Mouse (Mus musculus) heart, postnatal 10 days (tissue): ENCODE results near the gene Cmah. TPM values are rescaled to one million over a fixed set of nuclear protein-coding genes. Genes with fewer than 3 reads are reported as not detected.

Experiments used
- DNase-seq, 2 experiments: peaks; one replicate each; pipeline ENCODE4 v3.0.0; 2021
- intact Hi-C: fragments of 180-260 bp; cut with DNase I; formaldehyde crosslinking; loops from one replicate; pipeline ENCODE4 v1.15.1; 2025
- total RNA-seq, 2 experiments: library from RNA; stranded (reverse); gene quantifications; 2 replicates each; pipeline ENCODE4 v1.2.3; 2021

Cmah gene
- total RNA-seq, 2 experiments from 2014 or later: 2.0 to 2.3 TPM

- intact Hi-C loops: loop anchor here (10.0 kb wide), 1 partner anchor 131 kb away; no protein-coding TSS in a partner anchor
- no peak for DNase-seq
Observed at GRCm38 (mm10) chr13:24466027-24466426, 138.8 kb downstream of the Cmah start.

GRCm38 (mm10) chr13:24467806-24468205 lies 140.6 kb downstream of the Cmah start:
- no peak for DNase-seq
- intact Hi-C loops: loop anchor here (10.0 kb wide), 1 partner anchor 133 kb away; no protein-coding TSS in a partner anchor

DNA sequence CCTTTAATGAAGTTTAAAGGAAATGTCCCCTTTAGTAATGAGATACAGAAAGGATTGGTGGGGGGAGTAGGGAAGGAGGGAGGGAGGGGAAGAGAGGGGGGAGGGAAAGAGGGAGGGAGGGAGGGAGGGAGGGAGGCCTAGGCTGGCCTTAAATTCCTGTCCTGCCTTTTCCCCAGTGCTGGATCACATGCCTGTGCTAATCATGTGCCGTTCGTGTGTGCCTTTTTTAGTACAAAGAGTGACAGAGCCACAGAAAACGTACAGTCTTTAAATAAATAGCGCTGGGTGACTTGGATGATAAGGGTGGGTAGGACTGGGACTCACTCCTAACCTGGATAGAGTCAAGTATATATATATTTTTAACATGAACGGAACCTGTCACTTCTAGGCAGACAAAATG lies 150.4 kb downstream of the Cmah start:
- intact Hi-C loops: no loop called here
- DNase-seq: peak in 1 of 2 experiments; percentile 42

GRCm38 (mm10) chr13:24479516-24479915 lies 152.3 kb downstream of the Cmah start:
- DNase-seq: no peak
- intact Hi-C loops: no loop called here

GRCm38 (mm10) chr13:24480824-24481223 lies 153.6 kb downstream of the Cmah start:
- intact Hi-C loops: loop anchor here (5.0 kb wide), 2 partner anchors 296 to 441 kb away; no protein-coding TSS in a partner anchor
- DNase-seq: no peak

GRCm38 (mm10) chr13:24481615-24482295 lies 154.6 kb downstream of the Cmah start:
- intact Hi-C loops: loop anchor here (1.0 to 5.0 kb wide), 4 partner anchors 206 to 441 kb away; no protein-coding TSS in a partner anchor
- peak; percentile 76 to 78 for DNase-seq

GRCm38 (mm10) chr13:24483691-24484090 lies 156.5 kb downstream of the Cmah start:
- DNase-seq: no peak
- intact Hi-C loops: loop anchor here (5.0 kb wide), 2 partner anchors 294 to 439 kb away; no protein-coding TSS in a partner anchor

DNA sequence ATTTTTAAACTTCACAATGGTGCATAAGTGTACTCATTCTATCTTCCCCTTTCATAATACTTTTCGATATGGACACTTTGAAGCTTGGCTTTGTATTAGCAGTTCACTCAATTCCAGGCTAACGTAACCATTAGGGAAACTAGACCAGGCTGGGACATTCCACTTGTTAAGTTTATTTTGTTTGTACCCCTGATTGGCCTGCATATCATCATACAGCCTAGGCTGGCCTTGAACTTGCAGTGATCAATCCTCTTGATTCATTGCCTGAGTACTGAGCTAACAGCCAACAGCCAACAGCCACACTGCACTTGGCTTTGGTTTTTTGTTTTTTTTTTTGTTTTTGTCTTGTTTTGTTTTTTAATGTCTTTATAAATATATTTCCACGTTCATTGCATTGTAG lies 157.6 kb downstream of the Cmah start:
- no peak for DNase-seq
- intact Hi-C loops: loop anchor here (5.0 kb wide), 2 partner anchors 292 to 437 kb away; no protein-coding TSS in a partner anchor

GRCm38 (mm10) chr13:24485964-24486363 lies 158.8 kb downstream of the Cmah start:
- intact Hi-C loops: no loop called here
- DNase-seq: no peak

- intact Hi-C loops: no loop called here
Observed at GRCm38 (mm10) chr13:24486403-24486802, 159.2 kb downstream of the Cmah start.

DNA sequence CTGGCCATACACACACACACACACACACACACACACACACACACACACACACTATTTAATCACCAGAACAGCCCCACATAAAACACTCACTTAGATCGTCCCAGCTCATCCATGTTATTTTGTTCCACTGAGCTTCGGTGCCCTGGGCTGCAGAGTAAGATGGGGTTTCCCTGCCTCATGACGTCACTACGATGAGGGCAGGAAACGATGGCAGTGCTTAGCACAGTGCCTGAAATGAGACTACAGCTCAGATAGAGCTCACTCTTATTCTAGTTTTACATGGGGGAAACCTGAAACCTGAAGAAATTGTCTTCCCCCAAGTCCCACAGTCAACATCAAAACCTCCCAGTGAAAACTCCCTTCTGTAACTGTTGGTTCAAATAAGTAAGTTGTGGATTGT lies 159.9 kb downstream of the Cmah start:
- intact Hi-C loops: no loop called here
- DNase-seq: no peak

More at GRCm38 (mm10) chr13:24486403-24486802, 159.2 kb downstream of the Cmah start:
- no peak for DNase-seq

DNA sequence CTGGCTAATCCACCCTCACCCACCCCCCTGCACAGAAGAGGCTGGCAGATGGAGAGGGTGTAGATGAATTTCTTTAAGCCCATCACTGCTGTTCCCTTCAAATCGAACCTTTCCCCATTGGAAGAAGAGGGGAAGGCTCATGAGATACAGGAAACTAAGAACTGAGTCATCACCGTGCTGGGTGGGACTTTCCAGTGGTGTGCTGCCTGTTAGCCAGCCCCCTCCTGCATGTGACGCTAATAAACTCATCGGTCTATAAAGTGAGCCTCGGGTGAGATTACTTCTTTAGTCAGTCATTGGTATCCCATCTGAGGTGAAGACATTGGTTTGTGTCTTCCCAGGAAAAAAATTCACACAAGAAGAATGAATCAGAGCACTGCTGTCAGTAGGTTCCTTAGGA lies 160.3 kb downstream of the Cmah start:
- DNase-seq: no peak
- intact Hi-C loops: no loop called here

DNA sequence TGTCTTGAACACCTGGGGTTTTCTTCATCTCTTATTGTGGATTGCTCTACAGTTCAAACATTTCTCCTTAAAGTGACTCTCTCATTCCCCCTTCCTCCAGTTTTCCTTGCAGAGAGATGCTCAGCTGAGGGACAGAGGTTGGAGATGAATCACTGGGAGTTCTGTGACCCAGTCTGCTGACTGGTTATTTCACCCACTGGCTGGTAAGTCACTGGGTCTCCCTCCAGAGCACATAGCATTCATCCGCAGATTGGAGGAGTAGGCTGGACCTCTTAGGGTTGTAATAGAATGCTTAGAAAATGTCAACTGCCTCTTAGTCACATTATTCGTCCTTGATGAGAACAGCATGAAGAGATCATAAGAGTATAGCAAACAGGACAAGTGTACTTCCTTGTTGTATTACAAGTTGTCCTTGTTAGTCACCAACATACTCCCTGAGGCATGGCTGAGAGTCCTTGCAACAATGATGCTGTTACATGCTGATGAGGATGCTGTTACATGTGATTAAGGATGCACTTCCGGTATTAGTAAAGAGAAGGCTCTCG lies 161.4 kb downstream of the Cmah start:
- intact Hi-C loops: no loop called here
- no peak for DNase-seq

DNA sequence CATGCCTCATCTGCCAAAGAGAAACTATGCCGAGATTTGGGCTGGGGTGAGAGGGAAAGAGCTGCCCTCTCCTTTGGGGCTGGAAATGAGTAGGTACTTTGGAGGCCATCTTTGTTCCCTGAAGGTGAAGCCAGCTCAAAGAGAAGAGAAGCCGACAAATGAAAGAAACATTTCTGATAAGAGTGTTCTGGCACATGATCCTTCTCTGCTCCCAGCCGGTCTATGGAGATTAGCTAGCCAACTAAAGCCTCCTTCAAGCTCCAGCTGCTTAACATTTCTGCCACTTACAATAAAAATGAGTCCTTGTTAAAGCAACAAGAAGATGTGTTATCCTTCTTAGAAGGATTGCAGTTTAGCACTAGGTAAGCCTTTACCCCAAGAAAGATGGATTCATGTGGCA lies 162.3 kb downstream of the Cmah start:
- intact Hi-C loops: no loop called here
- DNase-seq: no peak

DNA sequence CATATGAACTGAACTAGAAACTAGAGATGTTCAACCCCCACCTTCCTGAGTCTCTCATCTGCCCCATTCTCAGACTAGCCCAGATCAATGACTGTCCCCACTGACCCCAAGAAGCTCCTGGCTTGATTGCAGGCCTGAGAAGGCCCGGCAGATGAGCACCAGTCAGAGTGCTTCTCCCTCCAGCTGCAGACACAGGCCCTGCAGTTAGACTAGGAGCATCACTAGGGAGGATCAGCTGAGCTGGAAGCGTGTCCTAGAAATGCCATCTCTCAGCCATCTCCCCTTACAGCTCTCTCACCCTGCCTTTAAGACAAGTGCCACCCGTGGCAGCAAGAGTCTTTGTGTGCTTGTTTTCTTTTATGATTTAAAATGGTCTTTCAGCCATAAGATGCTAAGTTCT lies 162.8 kb downstream of the Cmah start:
- no peak for DNase-seq
- intact Hi-C loops: loop anchor here (5.0 kb wide), 1 partner anchor 292 kb away; no protein-coding TSS in a partner anchor

- intact Hi-C loops: loop anchor here (5.0 kb wide), 1 partner anchor 291 kb away; no protein-coding TSS in a partner anchor
Observed at GRCm38 (mm10) chr13:24491101-24491500, 163.9 kb downstream of the Cmah start.

DNA sequence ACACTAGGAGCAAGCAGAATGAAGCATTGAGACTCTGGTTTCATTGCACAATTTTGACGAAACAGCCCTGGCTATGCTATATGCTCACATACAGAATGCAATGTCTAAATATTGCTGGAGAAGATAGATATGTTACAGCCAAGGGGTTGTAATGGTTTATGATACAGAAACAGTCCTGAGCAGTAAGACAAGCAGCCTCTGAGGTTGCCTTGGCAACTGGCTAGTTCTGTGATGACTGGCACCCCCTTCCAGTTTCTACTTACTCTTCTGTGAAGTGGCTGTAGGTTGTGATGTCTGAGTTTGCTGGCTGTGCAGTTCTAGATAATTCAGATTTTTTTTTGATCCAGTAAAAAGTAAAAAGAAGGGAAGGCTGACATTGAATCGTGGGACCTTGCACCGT lies 166.6 kb downstream of the Cmah start:
- intact Hi-C loops: loop anchor here (5.0 kb wide), 1 partner anchor 289 kb away; no protein-coding TSS in a partner anchor
- no peak for DNase-seq

More at GRCm38 (mm10) chr13:24491101-24491500, 163.9 kb downstream of the Cmah start:
- DNase-seq: no peak

DNA sequence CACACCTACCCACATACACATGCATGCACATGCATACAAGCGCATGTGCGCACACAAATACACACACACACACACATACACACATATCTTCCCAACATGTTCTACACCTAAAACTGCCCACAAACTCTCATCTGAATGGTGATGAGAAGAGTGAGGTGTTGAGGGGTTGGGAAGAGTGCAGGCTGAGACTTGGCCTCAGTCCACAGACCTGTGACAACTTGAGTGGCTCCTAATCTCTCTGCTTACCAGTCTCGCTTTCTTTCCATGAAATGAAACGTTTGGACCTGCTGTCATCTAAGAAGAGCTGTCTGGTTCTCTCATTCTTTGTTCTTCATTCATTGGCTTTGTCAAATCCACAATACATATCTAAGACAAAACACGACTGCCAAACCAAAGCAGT lies 169.1 kb downstream of the Cmah start:
- intact Hi-C loops: no loop called here
- DNase-seq: no peak

GRCm38 (mm10) chr13:24497001-24497400 lies 169.8 kb downstream of the Cmah start:
- intact Hi-C loops: no loop called here
- no peak for DNase-seq

DNA sequence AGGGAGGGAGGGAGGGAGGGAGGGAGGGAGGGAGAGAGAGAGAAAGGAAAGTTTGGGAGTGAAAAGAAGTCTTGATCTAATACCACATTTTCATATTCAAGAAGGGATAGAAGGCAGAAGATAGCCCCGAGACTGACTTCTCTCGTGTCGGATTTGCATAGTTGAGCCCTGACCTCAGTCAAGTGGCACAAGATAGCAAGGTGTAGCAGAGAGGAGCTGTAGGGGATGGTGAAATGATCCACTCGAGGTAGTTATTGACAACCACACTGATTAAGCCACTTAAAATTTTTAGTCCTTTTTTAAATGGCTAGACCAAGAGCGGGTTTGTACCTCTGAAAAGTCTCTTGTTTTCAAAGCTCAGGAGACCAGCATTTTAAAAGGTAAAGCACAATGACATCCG lies 171.1 kb downstream of the Cmah start:
- DNase-seq: no peak
- intact Hi-C loops: loop anchor here (2.0 kb wide), 1 partner anchor 188 kb away; no protein-coding TSS in a partner anchor

DNA sequence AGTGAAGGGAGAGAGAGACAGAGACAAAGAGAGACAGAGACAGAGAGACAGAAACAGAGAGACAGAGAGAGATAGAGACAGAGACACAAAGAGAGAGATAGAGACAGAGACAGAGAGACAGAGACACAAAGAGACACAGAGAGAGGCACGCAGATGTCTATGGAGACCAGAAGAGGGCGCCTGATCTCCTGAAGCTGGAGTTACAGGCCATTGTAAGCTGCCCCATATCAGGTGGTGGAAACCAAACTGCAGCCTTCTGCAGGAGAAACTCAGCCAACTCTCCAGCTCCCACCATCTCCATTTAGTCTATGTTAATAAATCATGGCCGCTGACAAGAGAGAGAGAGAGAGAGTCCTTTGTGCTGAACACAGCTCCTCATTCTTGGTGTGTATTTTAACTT lies 172.3 kb downstream of the Cmah start:
- no peak for DNase-seq
- intact Hi-C loops: loop anchor here (2.0 kb wide), 1 partner anchor 187 kb away; no protein-coding TSS in a partner anchor
